In the genomic region with DNA sequence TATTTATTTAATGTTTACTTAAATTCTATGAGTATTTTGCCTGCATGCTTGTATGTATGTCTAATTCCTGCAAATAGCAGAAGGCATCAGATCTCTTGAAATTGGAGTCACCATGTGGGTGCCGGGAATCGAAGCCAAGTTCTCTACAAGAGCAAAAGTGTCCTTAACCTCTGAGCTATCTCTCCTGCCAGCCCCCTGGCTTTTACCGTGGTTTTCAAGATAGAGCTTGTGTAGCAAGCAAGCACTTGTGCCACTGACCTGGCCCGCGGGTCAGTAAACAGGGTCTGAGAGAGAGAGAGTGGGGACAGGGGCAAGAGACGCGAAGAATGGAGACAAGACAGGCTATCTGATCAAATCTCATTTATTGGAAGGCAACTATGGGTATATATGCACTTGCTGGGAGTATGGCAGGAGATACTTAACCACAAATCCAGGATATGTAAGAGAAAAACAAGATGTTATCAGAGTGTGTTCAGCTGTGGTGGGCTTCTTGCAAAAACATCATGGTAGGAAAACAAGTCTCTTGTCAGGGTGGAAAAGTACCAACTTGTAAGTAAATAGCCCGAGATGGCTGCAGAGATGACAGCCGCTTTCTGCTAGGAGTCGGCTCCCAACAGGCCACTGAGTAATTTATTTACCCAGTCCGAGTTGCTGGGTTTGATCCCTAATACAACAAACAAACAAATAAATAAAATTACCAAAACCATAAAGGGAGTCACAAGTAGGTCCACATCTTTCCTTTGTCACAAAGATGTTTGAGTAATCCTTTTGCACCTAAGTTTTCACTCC, we compare ENCODE assay signal across 9 mouse cellular contexts. TPM values are rescaled to one million over a fixed set of nuclear protein-coding genes. Genes with fewer than 3 reads are reported as not detected.
A peak's percentile ranks its signal among the peaks of the same experiment; 100 is the strongest.
DNase-seq lines count a peak whose midpoint lies in the region; ATAC-seq and TF ChIP-seq lines count a peak whose summit lies in the region.
"Had no signal": no experiment of that assay in that cellular context is flagged by ENCODE, and none has a peak within 500 bp of the region (broad histone marks: within the 10 kb centered on the region; RNA-seq: fewer than 3 reads in every experiment).

No protein-coding gene starts in this region.

- H3K9me3 ChIP-seq in hindbrain, embryonic 16.5 days (ENCODE audit: control insufficient read depth, low read length): no peaks in the 10 kb centered on the region
- H3K9me3 ChIP-seq in midbrain, embryonic 15.5 days: no peaks in the 10 kb centered on the region

- DNase-seq in kidney, adult 2 months: no peak
- no peak for DNase-seq in kidney, adult 11 months
- no peak for DNase-seq in layer of hippocampus, adult 8-10 months (ENCODE audit: low spot score in 2 of 2)
- no peak for DNase-seq in thymus, postnatal 4 days
- DNase-seq in layer of hippocampus, adult 9-11 months: no peak

- ATAC-seq in hindbrain, embryonic 16.5 days: no peak
- 0 out of 2 replicates have a peak, but pooled peaks have one; percentile 3 for ATAC-seq in midbrain, embryonic 15.5 days (replicated peaks)

- peak overlapping the region; percentile 69; the same call in 1 of the 2 replicates for H3K27ac ChIP-seq in kidney, adult 2 months (ENCODE audit: insufficient read depth, low read depth, low read length)
- peak overlapping the region; percentile 62; the same call in 1 of the 2 replicates for H3K27ac ChIP-seq in brown adipose tissue, adult 24 weeks (replicated peaks; ENCODE audit: low read depth, low read length)
- no peak overlapping the region for H3K27ac ChIP-seq in hindbrain, embryonic 16.5 days (ENCODE audit: low read depth, low read length)
- no peak overlapping the region for H3K27ac ChIP-seq in midbrain, embryonic 15.5 days

- H3K4me3 ChIP-seq in kidney, adult 2 months (ENCODE audit: insufficient read depth, low read depth, low read length): peak overlapping the region; percentile 88
- H3K4me3 ChIP-seq in brown adipose tissue, adult 24 weeks (ENCODE audit: insufficient read depth, low read depth, low read length): peak overlapping the region; percentile 88
- H3K4me3 ChIP-seq in hindbrain, embryonic 16.5 days (ENCODE audit: low read length): peak overlapping the region; percentile 98
- peak overlapping the region; percentile 96 for H3K4me3 ChIP-seq in midbrain, embryonic 15.5 days

- peaks cover 12% of the 10 kb centered on the region; the same call in 1 of the 2 replicates for H3K4me1 ChIP-seq in kidney, adult 2 months (ENCODE audit: control insufficient read depth, insufficient read depth, low read length)
- H3K4me1 ChIP-seq in brown adipose tissue, adult 24 weeks (ENCODE audit: control insufficient read depth, insufficient read depth, insufficient read length, low read length): peaks cover 12% of the 10 kb centered on the region
- H3K4me1 ChIP-seq in hindbrain, embryonic 16.5 days (ENCODE audit: control insufficient read depth, insufficient read depth, low read depth, low read length): peaks cover 18% of the 10 kb centered on the region
- peaks cover 23% of the 10 kb centered on the region for H3K4me1 ChIP-seq in midbrain, embryonic 15.5 days

- TF ChIP-seq POLR2A in kidney, adult 2 months (IDR thresholded peaks at IDR 0.05; ENCODE audit: low read depth, low read length): no peak

- 33% methylated on average over 11 of the region's 11 CpGs for WGBS in kidney, adult 2 months
- WGBS in hindbrain, embryonic 16.5 days: 49% methylated on average over 11 of the region's 11 CpGs
- WGBS in midbrain, embryonic 15.5 days: 50% methylated on average over 11 of the region's 11 CpGs

- no peaks in the 10 kb centered on the region for H3K27me3 ChIP-seq in kidney, adult 2 months (replicated peaks; ENCODE audit: control insufficient read depth, insufficient read depth, low read length)
- H3K27me3 ChIP-seq in hindbrain, embryonic 16.5 days (replicated peaks; ENCODE audit: control insufficient read depth, insufficient read depth, low read length): no peaks in the 10 kb centered on the region
- H3K27me3 ChIP-seq in midbrain, embryonic 15.5 days (replicated peaks): no peaks in the 10 kb centered on the region

- H3K9ac ChIP-seq in hindbrain, embryonic 16.5 days (ENCODE audit: low read depth, low read length): peak overlapping the region; percentile 99
- no peak overlapping the region for H3K9ac ChIP-seq in midbrain, embryonic 15.5 days

- TF ChIP-seq CTCF in kidney, adult 2 months (conservative IDR thresholded peaks at IDR 0.05; ENCODE audit: insufficient read depth, insufficient read length, low read depth, low read length): no peak

- no peaks in the 10 kb centered on the region for H3K36me3 ChIP-seq in kidney, adult 2 months (ENCODE audit: control insufficient read depth, insufficient read depth, low read length)
- H3K36me3 ChIP-seq in hindbrain, embryonic 16.5 days (ENCODE audit: control insufficient read depth, insufficient read depth, low read length): peaks cover 5% of the 10 kb centered on the region
- H3K36me3 ChIP-seq in midbrain, embryonic 15.5 days (replicated peaks): peaks cover 10% of the 10 kb centered on the region; the same call in 1 of the 2 replicates

- peak overlapping the region; percentile 74 for H3K4me2 ChIP-seq in hindbrain, embryonic 16.5 days (ENCODE audit: low read length)
- peak overlapping the region; percentile 90 for H3K4me2 ChIP-seq in midbrain, embryonic 15.5 days

RNA-seq across cellular contexts. Expression of a gene that starts 0.6 kb away (rescaled TPM):
- 23.4 and 28.9 TPM in 2 replicates for polyA plus RNA-seq in kidney, adult 2 months (2012; rRNA removed)
- polyA plus RNA-seq in brown adipose tissue, adult 24 weeks (2012; ENCODE audit: insufficient read depth, insufficient read length, missing spikeins): 5.1 and 7.9 TPM in 2 replicates
- polyA plus RNA-seq in hindbrain, embryonic 16.5 days (2015; fragmentation: Nextera tagmentation; extraction: Ambion mirVana): 39.5 and 39.6 TPM in 2 replicates
- 49.4 and 49.7 TPM in 2 replicates for polyA plus RNA-seq in midbrain, embryonic 15.5 days (2015; fragmentation: Nextera tagmentation; extraction: Ambion mirVana)
- 10 to 100 TPM; 27.6 to 35.4 (median 30.4) TPM for total RNA-seq in layer of hippocampus, adult 8-10 months (2022)

RNA-seq across cellular contexts. Expression of a gene that starts 7.9 kb away (rescaled TPM):
- polyA plus RNA-seq in kidney, adult 2 months (2012; rRNA removed): 0.11 and 0.14 TPM in 2 replicates
- polyA plus RNA-seq in brown adipose tissue, adult 24 weeks (2012; ENCODE audit: insufficient read depth, insufficient read length, missing spikeins): not detected in 2 replicates
- 0.35 and 0.41 TPM in 2 replicates for polyA plus RNA-seq in hindbrain, embryonic 16.5 days (2015; fragmentation: Nextera tagmentation; extraction: Ambion mirVana)
- polyA plus RNA-seq in midbrain, embryonic 15.5 days (2015; fragmentation: Nextera tagmentation; extraction: Ambion mirVana): 0.32 and 0.50 TPM in 2 replicates
- total RNA-seq in layer of hippocampus, adult 8-10 months (2022): 1 to 10 TPM; 3.4 to 4.9 (median 3.6) TPM
- total RNA-seq: hematopoietic stem cell, adult 5-6 weeks had no signal

RNA-seq across cellular contexts. Expression of a gene that starts 23.3 kb away (rescaled TPM):
- polyA plus RNA-seq in kidney, adult 2 months (2012; rRNA removed): 2.9 and 9.5 TPM in 2 replicates
- polyA plus RNA-seq in brown adipose tissue, adult 24 weeks (2012; ENCODE audit: insufficient read depth, insufficient read length, missing spikeins): 3.5 and 3.8 TPM in 2 replicates
- 0.09 and 0.66 TPM in 2 replicates for polyA plus RNA-seq in hindbrain, embryonic 16.5 days (2015; fragmentation: Nextera tagmentation; extraction: Ambion mirVana)
- polyA plus RNA-seq in midbrain, embryonic 15.5 days (2015; fragmentation: Nextera tagmentation; extraction: Ambion mirVana): 0.14 TPM in 1 of 2 replicates, not detected in the other
- under 1 TPM in 1 of 4 experiments, not detected in 3; 0.33 TPM for total RNA-seq in layer of hippocampus, adult 8-10 months (2022)

RNA-seq across cellular contexts. Expression of a gene that starts 28.0 kb away (rescaled TPM):
- 286 and 318 TPM in 2 replicates for polyA plus RNA-seq in kidney, adult 2 months (2012; rRNA removed)
- polyA plus RNA-seq in brown adipose tissue, adult 24 weeks (2012; ENCODE audit: insufficient read depth, insufficient read length, missing spikeins): not detected in 2 replicates
- not detected in 2 replicates for polyA plus RNA-seq in hindbrain, embryonic 16.5 days (2015; fragmentation: Nextera tagmentation; extraction: Ambion mirVana)
- not detected in 2 replicates for polyA plus RNA-seq in midbrain, embryonic 15.5 days (2015; fragmentation: Nextera tagmentation; extraction: Ambion mirVana)
- total RNA-seq in layer of hippocampus, adult 8-10 months (2022): not detected
- total RNA-seq: hematopoietic stem cell, adult 5-6 weeks had no signal

RNA-seq across cellular contexts. Expression of a gene that starts 45.3 kb away (rescaled TPM):
- polyA plus RNA-seq in kidney, adult 2 months (2012; rRNA removed): 99.3 and 105 TPM in 2 replicates
- polyA plus RNA-seq in brown adipose tissue, adult 24 weeks (2012; ENCODE audit: insufficient read depth, insufficient read length, missing spikeins): not detected in 2 replicates
- 0.57 and 0.78 TPM in 2 replicates for polyA plus RNA-seq in hindbrain, embryonic 16.5 days (2015; fragmentation: Nextera tagmentation; extraction: Ambion mirVana)
- 0.06 TPM in 1 of 2 replicates, not detected in the other for polyA plus RNA-seq in midbrain, embryonic 15.5 days (2015; fragmentation: Nextera tagmentation; extraction: Ambion mirVana)
- not detected for total RNA-seq in layer of hippocampus, adult 8-10 months (2022)
- total RNA-seq: hematopoietic stem cell, adult 5-6 weeks had no signal

Comparison
In these comparisons a context has a peak if more than half of its experiments do, and no peak if none do; other contexts are left out.
1. H3K27ac ChIP-seq: peak in kidney, adult 2 months (single experiment) and brown adipose tissue, adult 24 weeks (single experiment); none in hindbrain, embryonic 16.5 days (single experiment) and midbrain, embryonic 15.5 days (single experiment).
2. Peak in every context shown above with its lines, with median percentiles within 50 percentile points of each other: H3K4me3 ChIP-seq.